Mouse (Mus musculus) embryonic fibroblast, embryonic 13.5 days (primary cell): ENCODE data around the gene Sqor. TPM values are rescaled to one million over a fixed set of nuclear protein-coding genes. Genes with fewer than 3 reads are reported as not detected.
A peak's percentile ranks its signal among the peaks of the same experiment; 100 is the strongest.

Experiments
- H3K27ac ChIP-seq: 2 replicates; pipeline ENCODE4 v1.5.1; 2012; ENCODE audit warnings: low read length, control low read depth, inconsistent platforms; ENCODE audit not compliant: insufficient read depth
- H3K4me1 ChIP-seq: 2 replicates; pipeline ENCODE4 v1.6.1; 2011; ENCODE audit warnings: low read length; ENCODE audit not compliant: control insufficient read depth, insufficient read depth
- H3K4me3 ChIP-seq: 2 replicates; pipeline ENCODE4 v1.5.1; 2011; ENCODE audit warnings: mild to moderate bottlenecking, control low read depth, low read length; ENCODE audit not compliant: insufficient read depth
- CTCF ChIP-seq: IDR thresholded peaks from 2 replicates; pipeline ENCODE4 v1.5.1; 2011; ENCODE audit warnings: mild to moderate bottlenecking, control low read depth, low read length, moderate library complexity, borderline replicate concordance; ENCODE audit not compliant: insufficient read depth
- POLR2A ChIP-seq: IDR thresholded peaks from 2 replicates; pipeline ENCODE4 v1.6.1; 2011; ENCODE audit warnings: low read depth, mild to moderate bottlenecking, control low read depth, low read length, moderate library complexity
- polyA plus RNA-seq: library from polyadenylated mRNA; stranded (reverse); fragments of >200 nt; gene quantifications from 2 replicates; pipeline ENCODE4 v1.2.4, GENCODE M21; 2011; ENCODE audit warnings: low read depth; ENCODE audit not compliant: missing spikeins, insufficient read length

Sqor gene
- polyA plus RNA-seq, 1 experiment = 16.2 TPM

DNA sequence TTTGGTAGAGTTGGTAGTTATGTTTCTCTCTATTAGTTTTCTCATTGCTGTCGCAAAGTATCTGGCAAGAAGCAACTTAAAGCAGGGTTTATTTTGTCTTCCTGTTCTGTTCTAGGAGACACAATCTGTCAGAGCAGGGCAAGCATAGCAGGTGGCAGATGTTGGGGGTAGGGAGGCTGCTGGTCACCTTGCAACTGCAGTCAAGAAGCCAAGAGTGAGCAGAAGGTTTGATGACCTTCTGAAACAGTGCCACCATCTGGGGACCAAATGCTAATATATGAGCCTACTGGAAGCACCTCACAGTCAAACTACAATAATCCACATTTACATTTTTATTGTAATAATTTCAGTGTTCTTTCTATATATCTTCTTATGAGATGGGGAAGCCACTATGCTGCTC, 5.2 kb upstream of the Sqor start:
- H3K27ac ChIP-seq = no peak overlapping the region
- no peaks in the 10 kb centered on the region for H3K4me1 ChIP-seq
- TF ChIP-seq POLR2A = no peak
- no peak for TF ChIP-seq CTCF
- no peak overlapping the region for H3K4me3 ChIP-seq

DNA sequence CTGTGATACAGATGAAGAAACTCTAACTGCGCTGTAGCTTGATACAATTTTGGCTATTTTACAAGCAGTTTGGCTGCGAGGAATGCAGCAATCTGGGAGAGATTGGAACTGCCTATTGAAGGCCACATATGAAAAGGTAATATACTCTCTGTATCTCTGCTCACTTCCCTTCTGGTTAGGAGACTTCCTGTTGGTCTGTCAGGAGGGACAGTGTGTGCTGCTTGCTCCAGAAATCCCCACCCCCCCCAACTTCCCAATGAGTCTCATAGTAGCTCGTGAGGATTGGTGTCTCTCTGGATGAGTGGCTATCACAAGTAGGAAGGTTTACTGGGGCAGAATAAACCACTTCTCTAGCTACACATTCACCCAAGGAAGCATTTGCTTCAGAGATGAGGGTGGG, 2.0 kb upstream of the Sqor start:
- no peak overlapping the region for H3K4me3 ChIP-seq
- H3K27ac ChIP-seq = no peak overlapping the region
- H3K4me1 ChIP-seq = no peaks in the 10 kb centered on the region
- TF ChIP-seq CTCF = no peak
- TF ChIP-seq POLR2A = no peak

DNA sequence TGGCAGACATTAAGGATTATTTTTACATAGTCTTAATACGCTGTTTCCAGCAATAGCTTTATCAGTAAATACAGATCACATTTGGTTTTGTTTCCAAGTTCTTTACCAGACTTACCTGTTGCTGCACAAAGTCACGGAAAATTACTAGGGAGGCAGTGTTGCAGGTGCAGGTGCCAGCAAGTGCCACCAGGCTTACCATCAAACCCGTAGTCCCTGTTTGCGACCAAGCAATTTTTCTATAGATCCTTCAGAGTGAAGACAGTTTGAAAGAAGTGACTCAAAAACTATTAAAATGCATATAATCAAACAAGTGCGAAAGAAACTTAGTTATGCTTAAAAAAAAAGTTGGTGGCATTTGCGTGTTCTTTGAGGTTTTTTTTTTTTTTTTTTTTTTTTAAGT, 511 bp upstream of the Sqor start:
- H3K4me1 ChIP-seq = no peaks in the 10 kb centered on the region
- H3K4me3 ChIP-seq = no peak overlapping the region
- no peak overlapping the region for H3K27ac ChIP-seq
- no peak for TF ChIP-seq POLR2A
- no peak for TF ChIP-seq CTCF

DNA sequence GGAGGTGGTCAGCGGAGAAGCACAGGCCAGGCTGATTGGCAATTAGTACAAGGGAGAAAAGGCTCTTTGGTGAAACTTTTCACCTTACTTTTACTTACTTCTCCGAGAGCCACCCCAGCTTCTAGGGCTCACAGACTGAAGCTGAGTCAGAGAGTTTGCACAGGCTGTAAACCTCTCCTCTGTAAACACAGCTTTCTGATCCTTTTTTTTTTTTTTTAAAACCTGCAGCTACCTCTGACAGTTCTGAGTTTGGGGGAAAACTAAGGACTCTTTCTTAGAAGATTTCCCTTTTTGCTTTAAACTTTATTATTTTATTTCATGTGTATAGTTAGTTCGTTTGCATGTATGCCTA, 733 bp downstream of the Sqor start:
- no peak for TF ChIP-seq POLR2A
- TF ChIP-seq CTCF = no peak
- peak overlapping the region; percentile 58 for H3K4me3 ChIP-seq
- H3K27ac ChIP-seq = no peak overlapping the region
- no peaks in the 10 kb centered on the region for H3K4me1 ChIP-seq

DNA sequence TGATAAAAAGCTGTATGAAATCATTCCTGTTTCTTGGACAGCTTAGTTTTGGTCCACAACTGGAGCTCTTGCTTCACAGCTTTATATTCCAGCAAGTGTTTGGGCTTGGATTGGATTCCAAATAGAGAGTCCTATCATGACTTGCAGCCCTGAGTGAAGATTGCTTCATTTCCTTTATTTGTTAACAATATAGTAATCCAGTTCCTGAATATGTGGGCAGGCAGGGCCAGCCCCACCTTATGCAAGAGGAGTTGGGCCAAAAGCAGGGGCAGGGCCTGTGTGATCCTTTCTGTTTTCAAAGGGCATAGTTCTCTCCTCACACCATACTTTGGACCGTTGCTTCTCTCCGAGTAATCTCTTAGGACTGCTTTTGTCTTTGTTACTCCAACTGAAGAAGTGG, 6.0 kb downstream of the Sqor start:
- H3K4me1 ChIP-seq = no peaks in the 10 kb centered on the region; the same call in 1 of the 2 replicates

DNA sequence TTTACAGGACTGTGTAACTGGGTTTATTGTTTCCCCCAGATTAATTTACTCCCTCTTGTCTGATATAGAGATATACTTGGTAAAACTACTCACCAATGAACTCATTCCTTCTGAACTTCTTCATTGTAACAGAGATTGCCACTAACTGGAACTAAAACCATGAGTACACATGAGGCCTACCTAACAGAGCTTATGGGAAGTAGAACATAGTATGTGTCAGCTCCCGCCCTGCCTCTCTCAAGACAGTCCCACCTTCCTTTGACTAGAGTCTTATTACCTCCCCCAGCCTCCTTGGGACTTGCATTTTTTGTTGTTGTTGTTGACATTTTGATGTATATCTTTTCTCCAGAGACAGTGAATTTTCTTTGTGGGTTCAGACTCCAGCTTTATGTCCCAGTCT, 7.9 kb downstream of the Sqor start:
- no peak overlapping the region for H3K27ac ChIP-seq
- H3K4me3 ChIP-seq = no peak overlapping the region
- no peaks in the 10 kb centered on the region; the same call in 1 of the 2 replicates for H3K4me1 ChIP-seq
- TF ChIP-seq CTCF = no peak
- no peak for TF ChIP-seq POLR2A

More for the DNA sequence above, 6.0 kb downstream of the Sqor start:
- TF ChIP-seq POLR2A = no peak
- no peak for TF ChIP-seq CTCF
- Histone ChIP-seq H3K4me3 (no peak overlapping the region), H3K27ac (no peak overlapping the region)

DNA sequence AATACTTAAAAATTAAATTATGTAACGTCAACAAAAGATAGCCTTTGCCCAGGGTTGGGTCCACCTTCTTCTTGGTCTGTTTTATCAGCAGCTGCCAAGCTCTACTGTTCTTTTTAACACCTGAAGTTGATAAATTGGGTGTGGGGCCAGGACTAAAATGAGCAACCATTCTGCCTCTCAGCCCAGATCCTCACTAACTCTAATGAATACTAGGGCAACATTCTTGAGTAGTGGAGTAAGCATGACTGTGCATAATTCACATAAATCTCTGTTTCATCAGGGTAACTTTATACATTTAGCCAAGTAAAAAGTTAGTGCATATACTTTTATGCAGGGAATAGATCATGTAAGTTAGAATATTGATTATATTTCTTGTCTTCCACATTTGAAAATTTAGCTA, 10.5 kb downstream of the Sqor start:
- H3K4me1 ChIP-seq = no peaks in the 10 kb centered on the region; the same call in 1 of the 2 replicates
- no peak overlapping the region for H3K4me3 ChIP-seq
- no peak for TF ChIP-seq POLR2A
- no peak for TF ChIP-seq CTCF

DNA sequence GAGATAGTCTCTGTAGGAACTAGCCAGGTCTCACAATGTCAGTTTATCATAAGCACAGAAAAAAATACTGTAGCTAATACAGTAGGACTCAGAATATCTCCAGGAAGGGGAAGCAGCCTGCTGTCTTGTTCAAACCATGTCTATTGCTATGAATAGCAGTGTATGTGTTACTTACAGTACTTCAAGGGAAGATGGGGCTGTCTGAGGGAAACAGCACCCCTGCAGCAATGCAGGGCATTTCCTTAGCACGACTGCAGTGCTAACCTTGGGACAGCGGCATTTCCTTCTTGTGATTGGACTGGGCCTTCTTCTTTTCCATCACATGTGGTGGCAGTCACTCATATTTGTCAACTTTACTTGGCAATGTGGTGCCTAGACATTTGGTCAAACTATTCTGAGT, 11.8 kb downstream of the Sqor start:
- no peak for TF ChIP-seq POLR2A
- TF ChIP-seq CTCF = no peak
- Histone ChIP-seq H3K4me3 (no peak overlapping the region), H3K4me1 (no peaks in the 10 kb centered on the region; the same call in 1 of the 2 replicates), H3K27ac (no peak overlapping the region)

More for the DNA sequence above, 10.5 kb downstream of the Sqor start:
- peak overlapping the region; percentile 67 for H3K27ac ChIP-seq

DNA sequence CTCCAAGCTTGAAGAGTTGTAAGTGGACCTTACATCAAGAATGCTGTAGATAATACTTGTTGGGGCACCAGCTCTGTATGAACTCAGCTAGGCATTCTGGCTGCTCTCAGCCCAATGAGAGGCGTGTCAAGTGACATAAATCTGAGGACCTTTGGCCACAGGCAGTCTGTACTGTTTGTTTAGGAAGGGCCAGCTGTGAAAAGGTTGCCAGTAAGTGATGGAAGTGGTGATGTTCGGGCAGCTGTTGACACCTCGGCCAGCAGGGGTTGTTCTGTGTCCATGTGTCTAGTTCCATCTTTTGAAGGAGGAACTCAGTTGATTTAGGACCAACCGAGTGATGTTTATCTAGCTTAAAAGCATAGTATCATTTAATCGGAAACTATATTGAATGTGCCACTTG, 14.9 kb downstream of the Sqor start:
- no peaks in the 10 kb centered on the region; the same call in 1 of the 2 replicates for H3K4me1 ChIP-seq
- TF ChIP-seq POLR2A (no peak), CTCF (no peak)
- H3K27ac ChIP-seq = no peak overlapping the region
- H3K4me3 ChIP-seq = no peak overlapping the region

DNA sequence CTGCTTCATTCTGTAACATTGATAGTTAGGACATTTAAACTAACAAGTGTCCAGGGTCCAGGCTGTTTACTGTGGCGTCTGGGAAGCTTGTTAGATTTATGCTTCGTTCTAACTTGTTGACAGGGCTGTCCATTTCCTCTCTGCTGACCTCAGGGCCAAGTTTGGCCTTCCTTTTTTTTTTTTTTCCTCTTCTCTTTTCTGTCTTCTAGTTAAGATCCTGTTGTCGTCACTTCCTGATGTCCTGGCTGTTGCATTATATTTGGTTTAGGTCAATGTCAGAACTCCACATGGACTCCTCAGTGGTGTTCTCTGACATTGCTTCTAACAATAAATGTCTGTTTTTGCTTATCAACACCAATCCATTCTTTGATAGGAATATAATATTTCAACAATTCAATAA, 15.4 kb downstream of the Sqor start:
- H3K4me3 ChIP-seq = no peak overlapping the region
- TF ChIP-seq CTCF = no peak
- no peak for TF ChIP-seq POLR2A

More for the DNA sequence above, 15.4 kb downstream of the Sqor start:
- Histone ChIP-seq H3K4me1 (no peaks in the 10 kb centered on the region; the same call in 1 of the 2 replicates), H3K27ac (no peak overlapping the region)
